Mouse (Mus musculus) liver, embryonic 11.5 days (tissue): Measurements from ENCODE around the gene Zswim9. TPM values are rescaled to one million over a fixed set of nuclear protein-coding genes. Genes with fewer than 3 reads are reported as not detected.

Experiments
- ATAC-seq: fragments of 200-750 bp; cut with Nextera tagmentation; replicated peaks from 2 replicates; pipeline ENCODE4 v1.8.0; 2017; ENCODE audit warnings: moderate number of reproducible peaks, mild to moderate bottlenecking, moderate TSS enrichment, moderate library complexity; ENCODE audit not compliant: low FRiP score
- DNase-seq: peaks from one replicate; pipeline ENCODE4 v3.0.0-alpha.2; 2017; ENCODE audit warnings: low spot score
- H3K27ac ChIP-seq: fragments of 300-500 bp; sonication (generic); 2 replicates; pipeline ENCODE4 v1.5.1; 2014; ENCODE audit warnings: mild to moderate bottlenecking, low read depth, low read length, control low read depth
- H3K27me3 ChIP-seq: fragments of 300-500 bp; sonication (generic); replicated peaks from 2 replicates; pipeline ENCODE4 v1.6.1; 2014; ENCODE audit warnings: low read length, mixed read lengths; ENCODE audit not compliant: control insufficient read depth, insufficient read depth
- H3K36me3 ChIP-seq: fragments of 300-500 bp; sonication (generic); 2 replicates; pipeline ENCODE4 v1.6.1; 2014; ENCODE audit warnings: mild to moderate bottlenecking, low read length, moderate library complexity, mixed read lengths; ENCODE audit not compliant: control insufficient read depth, insufficient read depth
- H3K4me1 ChIP-seq: fragments of 300-500 bp; sonication (generic); replicated peaks from 2 replicates; pipeline ENCODE4 v1.6.1; 2014; ENCODE audit warnings: low read length, mixed read lengths; ENCODE audit not compliant: control insufficient read depth, insufficient read depth
- H3K4me2 ChIP-seq: fragments of 300-500 bp; sonication (generic); 2 replicates; pipeline ENCODE4 v1.6.1; 2014; ENCODE audit warnings: mild to moderate bottlenecking, control low read depth, moderate library complexity
- H3K4me3 ChIP-seq: fragments of 300-500 bp; sonication (generic); 2 replicates; pipeline ENCODE4 v1.5.1; 2014; ENCODE audit warnings: low read depth, low read length, control low read depth
- H3K9ac ChIP-seq: fragments of 300-500 bp; sonication (generic); 2 replicates; pipeline ENCODE4 v1.6.1; 2014; ENCODE audit warnings: low read depth, low read length, control low read depth
- H3K9me3 ChIP-seq: fragments of 300-500 bp; sonication (generic); 2 replicates; pipeline ENCODE4 v1.6.1; 2016; ENCODE audit warnings: low read length, inconsistent platforms, mixed read lengths; ENCODE audit not compliant: control insufficient read depth
- WGBS: fragments of 180-500 bp; shearing (Covaris S2); extraction: QIAGEN DNeasy Blood & Tissue Kit; methylation state at CpG from one replicate; pipeline ENCODE4 v1.1.7; 2014; 5-methylcytosine and 5-hydroxymethylcytosine counted together
- polyA plus RNA-seq: library from polyadenylated mRNA; unstranded; fragments of >200 nt; fragmentation: Nextera tagmentation; extraction: Ambion mirVana; gene quantifications from 2 replicates; pipeline ENCODE4 v1.2.1, GENCODE M21; 2014

Zswim9 gene
- 2.9 and 4.0 TPM in 2 replicates for polyA plus RNA-seq

GRCm38 (mm10) chr7:13278308-13278891 lies at the start of gene Zswim9:
Gene Zswim9, minus strand, starts transcription at chr7:13278721.
- Histone ChIP-seq H3K27me3 (no peaks in the 10 kb centered on the region), H3K4me2 (peak within 1 kb of the TSS; percentile 83), H3K4me1 (peaks cover 6% of the 10 kb centered on the region; the same call in 1 of the 2 replicates), H3K9ac (peak within 1 kb of the TSS; percentile 86), H3K4me3 (peak within 1 kb of the TSS; percentile 73), H3K9me3 (no peaks in the 10 kb centered on the region), H3K27ac (peak within 1 kb of the TSS; percentile 84), H3K36me3 (peaks cover 31% of the 10 kb centered on the region)
- peak; percentile 97 for ATAC-seq
- DNase-seq = peak; percentile 93
- under 1% methylated on average over 39 of the region's 39 CpGs for WGBS

GRCm38 (mm10) chr7:13324316-13324715 lies 45.8 kb upstream of the Zswim9 start, which contains the start of gene Pla2g4c:
Gene Pla2g4c, plus strand, starts transcription at chr7:13324655.
- Histone ChIP-seq H3K27ac (no peak within 1 kb of the TSS), H3K9me3 (no peaks in the 10 kb centered on the region), H3K27me3 (no peaks in the 10 kb centered on the region), H3K4me3 (no peak within 1 kb of the TSS), H3K4me1 (no peaks in the 10 kb centered on the region), H3K36me3 (no peaks in the 10 kb centered on the region), H3K9ac (no peak within 1 kb of the TSS), H3K4me2 (no peak within 1 kb of the TSS)
- ATAC-seq = no peak
- WGBS = 76% methylated on average over 2 of the region's 2 CpGs
- DNase-seq = no peak

GRCm38 (mm10) chr7:13321424-13321823 lies 42.9 kb upstream of the Zswim9 start:
- Histone ChIP-seq H3K27me3 (no peaks in the 10 kb centered on the region), H3K9ac (no peak overlapping the region), H3K36me3 (no peaks in the 10 kb centered on the region), H3K27ac (no peak overlapping the region), H3K4me2 (no peak overlapping the region), H3K4me1 (no peaks in the 10 kb centered on the region), H3K4me3 (no peak overlapping the region), H3K9me3 (no peaks in the 10 kb centered on the region)
- ATAC-seq = no peak
- no peak for DNase-seq
- WGBS = 77% methylated on average over 3 of the region's 3 CpGs

GRCm38 (mm10) chr7:13314095-13314597 lies 35.6 kb upstream of the Zswim9 start:
- H3K9me3 ChIP-seq = no peaks in the 10 kb centered on the region
- WGBS = 79% methylated on average over 5 of the region's 5 CpGs
- H3K4me1 ChIP-seq = no peaks in the 10 kb centered on the region; the same call in 1 of the 2 replicates
- no peak overlapping the region for H3K9ac ChIP-seq
- no peaks in the 10 kb centered on the region for H3K27me3 ChIP-seq
- H3K27ac ChIP-seq = no peak overlapping the region
- H3K4me2 ChIP-seq = no peak overlapping the region
- no peak for DNase-seq
- ATAC-seq = no peak
- H3K4me3 ChIP-seq = no peak overlapping the region
- H3K36me3 ChIP-seq = peaks cover 39% of the 10 kb centered on the region

- Histone ChIP-seq H3K4me3 (no peak overlapping the region), H3K36me3 (peaks cover 64% of the 10 kb centered on the region), H3K4me2 (no peak overlapping the region), H3K9ac (no peak overlapping the region), H3K9me3 (no peaks in the 10 kb centered on the region), H3K4me1 (no peaks in the 10 kb centered on the region; the same call in 1 of the 2 replicates), H3K27ac (no peak overlapping the region), H3K27me3 (no peaks in the 10 kb centered on the region)
- WGBS = 95% methylated on average over 4 of the region's 4 CpGs
- ATAC-seq (no peak), DNase-seq (no peak)
Measured at GRCm38 (mm10) chr7:13311401-13311800, 32.9 kb upstream of the Zswim9 start.

- H3K27ac ChIP-seq = no peak overlapping the region
- ATAC-seq = peak; percentile 85
- no peak overlapping the region for H3K9ac ChIP-seq
- H3K36me3 ChIP-seq = peaks cover 71% of the 10 kb centered on the region
- H3K4me2 ChIP-seq = no peak overlapping the region
- H3K9me3 ChIP-seq = no peaks in the 10 kb centered on the region
- H3K27me3 ChIP-seq = no peaks in the 10 kb centered on the region
- no peaks in the 10 kb centered on the region; the same call in 1 of the 2 replicates for H3K4me1 ChIP-seq
- DNase-seq = no peak
- WGBS = 67% methylated on average over 6 of the region's 6 CpGs
- no peak overlapping the region for H3K4me3 ChIP-seq
Measured at GRCm38 (mm10) chr7:13310493-13311199, 32.1 kb upstream of the Zswim9 start.

- Histone ChIP-seq H3K9me3 (no peaks in the 10 kb centered on the region), H3K4me3 (no peak overlapping the region), H3K4me1 (no peaks in the 10 kb centered on the region; the same call in 1 of the 2 replicates), H3K4me2 (no peak overlapping the region), H3K36me3 (peaks cover 73% of the 10 kb centered on the region), H3K27me3 (no peaks in the 10 kb centered on the region), H3K27ac (no peak overlapping the region), H3K9ac (no peak overlapping the region)
- DNase-seq (no peak), ATAC-seq (no peak)
- 70% methylated on average over 2 of the region's 2 CpGs for WGBS
Measured at GRCm38 (mm10) chr7:13309407-13309806, 30.9 kb upstream of the Zswim9 start.

GRCm38 (mm10) chr7:13303372-13303771 lies 24.9 kb upstream of the Zswim9 start:
- H3K4me2 ChIP-seq = no peak overlapping the region
- H3K9ac ChIP-seq = no peak overlapping the region
- H3K27me3 ChIP-seq = no peaks in the 10 kb centered on the region
- H3K4me1 ChIP-seq = no peaks in the 10 kb centered on the region
- no peak overlapping the region for H3K27ac ChIP-seq
- H3K4me3 ChIP-seq = no peak overlapping the region
- ATAC-seq (no peak), DNase-seq (no peak)
- H3K9me3 ChIP-seq = no peaks in the 10 kb centered on the region
- H3K36me3 ChIP-seq = peaks cover 69% of the 10 kb centered on the region
